Mouse (Mus musculus): ENCODE data around the gene Dnmt1.

Gene Dnmt1

DNA sequence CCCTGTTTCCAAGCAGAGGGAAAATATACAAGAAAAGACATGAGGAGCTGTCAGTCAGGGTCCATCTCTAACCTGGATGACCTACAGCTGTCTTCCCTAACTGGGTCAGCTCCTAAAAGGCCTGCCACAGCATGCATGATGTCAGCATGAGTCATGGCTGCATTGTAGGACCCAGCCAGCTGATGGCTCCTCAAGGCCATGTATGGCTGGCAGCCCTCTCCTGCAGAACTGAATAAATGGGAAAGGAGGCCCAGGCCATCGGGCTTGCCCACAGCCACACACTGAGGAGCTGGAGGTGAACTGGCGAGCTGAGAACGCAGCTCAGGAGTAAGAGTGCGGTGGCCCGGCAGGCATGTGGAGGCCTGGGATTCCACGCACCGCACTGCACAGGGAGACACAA lies 16.3 kb downstream of the Dnmt1 start:
- DNase-seq (ENCODE audit: low spot score): no peak

DNA sequence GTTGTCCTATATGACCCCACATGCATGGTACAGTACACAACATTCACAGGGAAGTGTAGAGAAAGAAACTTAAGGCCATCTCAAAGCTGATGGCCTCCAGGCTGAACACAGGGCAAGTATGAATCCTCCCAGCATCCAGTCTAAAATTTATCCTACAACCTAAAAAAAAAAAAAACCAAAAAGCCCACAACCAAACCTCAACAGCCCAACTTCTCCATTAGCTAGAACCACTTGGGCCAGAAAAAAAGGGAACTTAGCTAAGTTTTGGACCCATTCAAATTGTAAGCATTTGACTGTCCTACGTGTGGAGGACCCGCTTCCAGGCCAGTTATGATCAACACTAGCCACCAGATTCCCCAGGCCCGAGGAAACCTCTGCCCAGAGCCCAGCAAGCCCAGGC lies 36.4 kb downstream of the Dnmt1 start:
- DNase-seq (ENCODE audit: low spot score): no peak

DNA sequence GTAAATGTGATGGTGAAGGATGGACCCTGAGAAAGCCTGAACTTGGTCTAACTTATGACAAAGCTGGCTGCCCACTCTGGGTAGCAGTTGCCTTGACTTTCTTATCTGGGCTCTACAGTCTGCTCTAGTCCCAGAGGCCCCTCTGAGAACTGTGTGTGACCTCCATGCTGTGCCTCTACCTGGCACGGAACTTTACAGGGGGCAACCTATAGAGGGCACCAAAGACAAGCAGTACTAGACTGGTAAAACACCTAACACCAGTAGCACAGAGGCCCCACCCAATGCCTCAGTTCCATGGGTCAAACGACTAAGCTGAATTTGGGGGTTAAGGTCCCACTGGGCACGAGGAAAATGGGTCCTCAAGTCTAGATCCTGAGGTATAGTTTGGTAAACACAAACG lies 43.5 kb downstream of the Dnmt1 start:
- peak; percentile 11 for DNase-seq (ENCODE audit: low spot score)

DNA sequence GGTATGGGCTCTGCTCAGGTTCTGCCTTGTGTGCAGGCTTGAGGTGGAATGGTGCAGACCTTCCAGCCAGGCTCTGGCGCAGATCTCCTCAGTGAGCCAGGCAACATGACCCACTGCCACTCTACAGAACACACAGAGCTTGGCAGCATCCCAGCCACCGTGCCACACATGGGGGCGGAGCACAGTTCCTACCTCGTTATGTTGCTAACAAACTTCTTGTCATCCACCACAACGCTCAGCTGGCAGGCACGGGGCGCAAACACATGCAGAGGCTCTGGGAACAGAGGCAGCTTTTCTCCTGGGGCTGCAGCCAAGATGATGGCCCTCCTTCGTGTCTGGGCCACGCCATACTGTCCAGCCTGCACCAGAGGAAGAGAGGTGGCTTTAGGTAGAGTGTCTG lies 49.7 kb downstream of the Dnmt1 start:
- DNase-seq (ENCODE audit: low spot score): no peak

DNA sequence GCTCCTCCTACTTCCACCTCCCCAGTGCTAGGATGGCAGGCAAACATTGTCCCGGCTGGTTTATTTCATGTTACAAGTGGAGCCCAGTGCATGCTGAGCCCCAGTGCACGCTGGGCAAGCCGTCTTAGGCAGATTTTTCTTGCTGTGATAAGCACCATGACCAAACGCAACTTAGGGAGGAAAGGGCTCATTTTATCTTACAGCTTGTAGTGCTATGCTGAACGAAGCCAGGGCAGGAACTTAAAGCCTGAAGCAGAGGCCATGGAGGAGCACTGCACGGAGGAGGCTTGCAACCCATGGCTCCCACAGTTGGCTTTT lies 57.6 kb downstream of the Dnmt1 start:
- no peak for DNase-seq (ENCODE audit: low spot score)

DNA sequence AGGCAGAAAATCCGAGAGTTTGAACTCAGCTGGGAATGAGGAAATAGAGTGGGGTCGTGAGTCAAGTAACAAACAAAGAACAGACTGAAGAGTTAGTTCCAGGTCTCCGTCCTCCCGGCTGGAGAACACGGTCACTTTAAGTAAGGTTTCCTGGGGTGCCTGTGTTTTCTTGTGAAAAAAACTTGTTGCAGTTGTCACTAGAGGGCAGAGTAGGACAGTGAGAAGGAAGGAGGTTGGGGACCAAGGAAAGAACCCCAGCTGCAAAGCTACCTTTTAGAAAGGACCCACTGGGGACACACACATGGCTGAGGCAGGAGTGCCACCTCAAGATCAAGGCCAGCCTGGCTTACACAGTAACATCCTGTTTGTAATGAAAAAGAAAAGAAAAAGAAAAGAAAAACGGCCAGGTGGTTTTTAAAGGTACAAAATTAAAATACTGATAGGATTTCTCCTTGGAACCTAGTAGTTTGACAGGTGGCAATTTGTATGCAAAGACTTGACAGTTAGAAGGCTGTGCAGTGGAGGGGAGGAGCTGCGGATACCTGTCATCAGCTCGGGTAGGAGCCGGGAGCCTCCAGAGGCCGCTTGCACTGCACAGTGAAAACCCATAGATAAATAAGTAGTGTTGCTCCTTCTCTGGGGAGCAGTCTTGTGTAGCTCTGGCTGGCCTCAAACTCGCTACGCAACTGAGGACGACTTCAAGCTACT lies 58.1 kb downstream of the Dnmt1 start:
- peak; percentile 72 for DNase-seq (ENCODE audit: low spot score)

DNA sequence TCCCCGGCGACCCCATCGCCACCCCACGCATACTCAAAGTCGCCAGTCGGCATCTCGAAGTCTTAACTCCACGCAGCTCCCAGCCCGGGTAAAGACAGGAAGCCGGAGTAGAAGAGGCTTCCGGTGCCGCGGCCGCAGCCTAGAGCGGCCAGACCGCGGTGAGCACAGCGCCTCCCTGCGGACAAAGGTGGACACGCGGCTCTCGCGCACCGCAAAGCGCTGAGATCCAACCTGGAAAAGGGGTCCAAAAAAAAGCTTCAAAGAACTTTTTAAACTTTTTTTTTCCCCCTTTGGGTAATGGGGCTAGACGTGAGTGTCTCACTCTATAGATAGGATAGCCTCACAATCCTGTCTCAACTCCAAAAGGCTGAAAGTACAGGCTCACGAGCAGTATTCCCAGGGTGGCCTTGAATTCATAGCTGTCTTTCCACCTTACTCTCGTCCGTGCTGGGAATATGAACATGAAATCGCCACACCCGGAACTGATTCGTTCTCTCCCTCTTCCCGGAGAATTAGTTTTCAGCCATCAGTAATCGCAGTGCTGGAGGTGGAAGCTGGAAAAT lies 61.1 kb downstream of the Dnmt1 start, which contains the start of gene Eif3g:
Gene Eif3g (minus strand): TSS at position 113 of the 563 bp plus-strand sequence.
- peak; percentile 93 for DNase-seq (ENCODE audit: low spot score)

DNA sequence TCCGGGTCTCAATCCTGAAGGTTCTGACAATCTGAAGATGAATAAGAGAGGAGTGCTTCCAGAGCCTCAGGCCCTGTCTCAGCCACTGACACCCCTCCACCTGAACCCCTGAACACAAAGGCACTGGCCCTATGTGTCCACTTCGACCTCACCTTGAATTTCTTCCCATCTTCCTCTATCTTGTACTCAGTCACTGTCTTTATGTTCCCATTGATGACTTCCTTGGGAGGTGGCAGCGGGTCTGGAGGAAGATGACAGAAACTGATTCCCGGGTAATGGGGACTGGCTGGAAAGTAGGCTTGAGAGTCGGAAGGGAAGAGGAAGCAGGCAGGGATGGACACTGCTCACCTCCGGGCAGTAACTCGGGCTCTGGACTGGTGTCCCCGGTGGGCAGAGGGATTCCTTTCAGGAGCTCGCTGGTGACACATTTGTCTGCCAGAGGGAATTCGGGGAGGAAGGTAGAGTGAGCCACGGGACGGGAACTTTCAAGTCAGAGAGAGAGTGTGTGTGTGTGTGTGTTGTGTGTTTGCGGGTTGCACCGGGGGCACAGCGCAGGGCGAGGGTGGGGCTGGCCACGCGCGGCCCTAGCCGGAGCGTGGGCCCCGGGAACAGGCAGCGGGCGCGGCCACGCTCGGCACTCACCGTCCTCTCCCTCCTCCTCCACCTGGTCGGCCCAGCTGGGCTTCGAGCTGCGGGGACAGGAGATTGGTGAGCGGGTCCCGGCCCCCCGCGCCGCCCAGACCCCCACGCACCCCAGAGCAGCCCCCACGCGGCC lies 61.8 kb downstream of the Dnmt1 start:
- no peak for DNase-seq (ENCODE audit: low spot score)

DNA sequence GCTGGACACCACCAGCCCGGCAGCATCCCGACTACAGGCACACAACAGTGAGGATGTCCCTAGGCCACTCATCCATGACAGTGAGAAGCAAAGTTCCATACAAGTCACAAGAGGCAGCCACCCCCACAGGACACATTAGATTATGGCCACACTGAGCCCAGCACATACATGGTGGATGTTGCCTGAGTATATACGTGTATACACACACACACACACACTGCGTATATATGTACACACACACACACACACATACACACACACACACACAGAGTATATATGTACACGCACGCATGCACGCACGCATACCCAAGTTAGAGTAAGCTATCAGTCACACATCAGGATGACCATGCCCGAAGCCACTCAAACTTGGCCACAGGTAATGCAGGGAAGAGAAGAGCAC lies 64.3 kb downstream of the Dnmt1 start:
- DNase-seq (ENCODE audit: low spot score): no peak

DNA sequence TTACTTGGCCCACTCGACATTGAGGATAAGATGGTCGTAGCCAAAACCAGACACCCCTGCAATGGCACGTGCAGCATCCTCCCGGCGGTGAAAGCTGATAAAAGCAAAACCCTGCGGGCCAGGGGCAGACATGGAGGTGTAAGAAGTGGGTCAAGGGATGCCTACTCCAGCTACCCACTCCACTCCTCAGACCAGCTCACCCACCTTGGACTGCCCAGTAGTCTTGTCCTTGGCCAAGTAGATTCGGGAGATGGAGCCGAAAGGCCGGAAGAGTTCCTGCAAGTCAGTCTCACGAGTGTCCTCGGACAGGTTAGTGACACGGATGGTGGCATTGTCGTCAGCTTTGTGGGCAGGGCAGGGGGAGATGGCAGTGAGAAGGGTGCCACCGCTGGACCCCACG lies 65.1 kb downstream of the Dnmt1 start:
- DNase-seq (ENCODE audit: low spot score): no peak

DNA sequence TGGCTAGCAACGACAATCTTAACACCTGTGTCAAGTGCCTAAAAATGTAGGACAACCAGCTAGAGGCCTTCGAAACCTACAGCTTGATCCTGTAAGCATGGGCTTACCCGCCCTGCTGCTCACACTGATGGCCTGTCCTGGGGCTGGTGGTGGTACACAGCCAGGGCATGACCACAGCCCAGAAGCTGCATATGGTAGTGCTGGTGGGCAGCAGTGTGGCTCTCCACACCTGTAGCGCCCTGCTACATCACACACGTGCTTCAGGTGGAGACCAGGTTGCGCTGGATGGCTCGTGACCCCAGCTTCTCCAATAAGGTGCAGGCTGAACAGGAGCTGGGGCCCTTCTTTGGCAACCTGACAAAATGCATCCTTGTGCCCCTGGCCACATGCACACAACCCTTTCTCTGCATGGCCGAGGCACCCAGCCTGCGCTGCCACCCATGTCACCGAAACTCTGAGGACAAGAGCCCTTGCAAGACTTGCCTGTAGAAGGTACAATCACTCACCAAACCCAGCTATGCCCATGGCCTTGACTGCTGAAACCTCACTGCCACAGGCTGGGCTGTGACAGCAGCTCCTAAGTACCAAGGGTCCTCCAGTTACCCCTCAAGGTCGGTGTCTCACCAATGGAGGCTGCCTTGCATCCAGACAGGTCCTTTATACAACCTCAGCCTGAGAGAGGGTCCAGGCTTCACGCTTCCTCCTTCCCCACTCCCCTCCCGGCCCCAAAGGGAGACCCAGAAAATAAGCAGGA lies 65.9 kb downstream of the Dnmt1 start:
- DNase-seq (ENCODE audit: low spot score): no peak

DNA sequence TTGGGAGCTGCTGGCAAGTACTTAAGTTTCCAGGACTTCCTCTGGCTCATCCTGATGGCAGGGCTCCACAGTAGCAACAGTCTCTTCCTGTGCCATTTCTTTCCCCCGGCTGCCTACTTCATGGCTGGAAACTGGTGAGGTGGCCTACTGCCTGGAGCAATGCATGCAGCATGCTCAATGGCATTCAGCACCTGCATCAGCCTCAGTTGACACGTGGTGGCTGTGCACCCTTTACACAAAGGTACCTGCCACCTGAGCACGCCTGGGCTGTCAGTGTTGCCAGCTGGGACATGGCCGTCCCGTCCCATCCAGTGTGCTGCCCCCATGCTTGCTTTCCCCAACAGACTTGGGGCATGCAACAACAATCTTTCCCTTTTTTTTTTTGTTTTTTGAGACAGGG lies 66.6 kb downstream of the Dnmt1 start:
- DNase-seq (ENCODE audit: low spot score): no peak

DNA sequence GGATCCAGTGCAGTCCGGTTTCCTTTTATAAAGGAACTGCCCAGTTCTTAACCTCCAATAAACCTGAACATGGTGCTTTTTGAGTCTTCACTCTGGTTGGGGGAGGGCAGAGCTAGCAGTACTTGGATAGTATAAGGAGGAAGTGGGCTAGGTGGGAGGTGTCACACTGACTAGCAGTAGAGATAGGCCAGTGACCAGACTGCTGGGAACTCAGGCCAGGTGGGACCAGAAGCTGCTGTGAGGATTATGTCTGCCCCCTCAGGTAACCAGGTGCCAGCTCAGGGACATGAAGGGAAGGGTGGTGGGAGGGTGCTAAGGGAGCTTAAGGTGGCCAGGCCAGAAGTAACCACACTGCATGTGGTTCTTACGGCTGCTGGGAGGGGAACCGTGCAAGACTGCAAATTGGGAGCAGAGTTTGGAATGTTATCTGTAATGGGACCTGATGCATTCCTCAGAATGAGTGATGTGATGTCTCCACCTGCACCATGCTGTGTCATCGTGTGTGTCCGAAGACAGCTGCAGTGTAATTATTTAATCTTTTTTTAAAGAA lies 67.5 kb downstream of the Dnmt1 start:
- DNase-seq (ENCODE audit: low spot score): no peak

DNA sequence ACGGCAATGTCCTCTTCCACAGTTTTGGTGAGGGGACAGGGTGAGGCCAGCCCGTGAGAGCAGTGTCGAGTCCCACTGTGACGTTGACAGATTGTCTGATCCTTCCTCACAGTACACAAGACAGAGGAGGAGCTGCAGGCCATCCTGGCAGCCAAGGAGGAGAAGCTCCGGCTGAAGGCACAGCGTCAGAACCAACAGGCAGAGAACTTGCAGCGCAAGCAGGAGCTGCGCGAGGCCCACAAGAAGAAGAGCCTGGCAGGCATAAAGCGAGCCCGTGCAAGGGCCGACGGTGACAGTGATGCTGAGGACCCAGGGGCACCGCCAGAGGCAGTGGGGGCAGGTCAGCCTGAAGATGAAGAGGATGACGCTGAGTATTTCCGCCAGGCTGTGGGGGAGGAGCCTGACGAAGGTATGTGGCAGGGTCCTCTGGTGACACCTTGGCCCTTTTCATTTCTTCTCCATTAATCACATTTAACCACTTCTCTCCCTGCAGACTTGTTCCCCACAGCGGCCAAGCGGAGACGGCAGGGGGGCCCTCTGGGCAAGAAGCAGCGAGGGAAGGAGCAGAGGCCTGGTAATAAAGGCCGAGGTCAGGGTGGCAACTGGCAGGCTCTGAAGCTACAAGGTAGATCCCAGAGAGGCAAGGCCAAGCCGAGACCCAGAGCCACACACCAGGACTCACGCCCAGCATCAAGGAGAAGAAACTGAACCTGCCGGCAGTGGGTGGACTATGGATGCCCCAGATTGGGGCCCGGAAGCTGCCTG lies 68.2 kb downstream of the Dnmt1 start:
- DNase-seq (ENCODE audit: low spot score): no peak

DNA sequence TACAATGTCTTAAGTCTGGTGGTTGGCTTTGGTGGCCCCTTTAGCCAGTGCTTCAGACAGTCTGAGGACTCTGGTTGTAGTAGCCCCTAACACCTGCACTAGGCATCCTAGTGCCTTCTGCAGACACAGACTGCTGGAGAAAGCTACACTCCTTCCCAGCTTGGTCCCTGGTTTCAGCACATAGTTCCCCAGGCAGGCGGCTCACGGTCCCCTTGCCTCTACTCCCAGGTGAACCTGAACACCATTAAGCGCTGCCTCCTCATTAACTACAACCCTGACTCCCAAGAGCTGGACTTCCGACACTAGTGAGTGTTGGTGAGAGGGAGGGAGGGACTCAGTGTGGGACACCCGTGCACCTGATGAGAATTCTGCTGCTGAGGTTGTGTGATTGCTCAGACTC lies 69.3 kb downstream of the Dnmt1 start:
- no peak for DNase-seq (ENCODE audit: low spot score)

DNA sequence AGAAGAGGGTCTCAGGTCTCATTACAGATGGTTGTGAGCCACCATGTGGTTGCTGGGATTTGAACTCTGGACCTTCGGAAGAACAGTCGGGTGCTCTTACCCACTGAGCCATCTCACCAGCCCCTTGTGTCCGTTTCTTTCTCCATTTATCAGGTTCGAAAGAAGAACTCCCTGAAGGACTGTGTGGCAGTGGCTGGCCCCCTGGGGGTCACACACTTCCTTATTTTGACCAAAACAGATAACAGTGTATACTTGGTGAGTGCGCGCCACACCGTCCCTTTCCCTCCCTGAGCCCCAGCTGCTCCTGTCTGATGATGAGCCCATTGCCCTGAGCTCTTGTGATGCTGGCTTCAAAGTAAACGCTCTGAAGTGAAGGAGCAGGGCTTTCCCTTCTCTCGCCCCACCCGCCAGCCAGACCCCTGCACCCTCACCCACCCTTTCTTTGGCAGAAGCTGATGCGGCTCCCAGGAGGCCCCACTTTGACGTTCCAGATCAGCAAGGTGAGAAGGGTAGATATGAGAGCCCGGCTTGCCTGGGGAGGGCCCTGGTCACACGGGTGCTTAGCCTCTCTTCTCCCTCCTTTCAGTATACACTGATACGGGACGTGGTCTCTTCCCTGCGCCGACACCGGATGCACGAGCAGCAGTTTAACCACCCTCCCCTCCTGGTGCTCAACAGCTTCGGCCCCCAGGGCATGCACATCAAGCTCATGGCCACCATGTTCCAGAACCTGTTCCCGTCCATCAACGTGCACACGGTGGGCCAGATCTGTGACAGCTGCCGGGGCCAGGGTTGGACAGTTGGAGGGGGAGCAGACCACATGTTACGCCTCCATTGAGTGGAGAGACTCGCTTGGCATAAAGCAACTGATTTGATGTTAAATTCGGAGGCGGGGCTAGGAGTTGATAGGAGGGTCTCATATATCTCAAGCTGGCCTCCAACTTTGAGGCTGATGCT lies 70.2 kb downstream of the Dnmt1 start:
- no peak for DNase-seq (ENCODE audit: low spot score)

DNA sequence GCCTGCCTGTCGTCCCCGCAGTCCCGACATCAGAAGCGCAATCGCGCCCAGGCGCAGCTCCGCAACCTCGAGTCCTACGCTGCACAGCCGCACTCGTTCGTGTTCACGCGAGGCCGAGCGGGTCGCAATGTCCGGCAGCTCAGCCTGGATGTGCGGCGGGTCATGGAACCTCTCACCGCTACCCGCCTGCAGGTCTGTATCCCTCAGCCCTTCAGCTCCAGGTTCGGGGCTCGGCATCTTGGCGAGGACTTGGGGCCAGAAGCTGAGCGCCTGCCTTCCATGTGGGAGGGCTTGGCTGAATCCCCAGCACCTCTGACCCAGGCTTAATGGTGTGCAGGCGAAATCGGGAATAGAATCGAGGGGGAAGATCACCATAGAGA lies 71.3 kb downstream of the Dnmt1 start:
- DNase-seq (ENCODE audit: low spot score): no peak

DNA sequence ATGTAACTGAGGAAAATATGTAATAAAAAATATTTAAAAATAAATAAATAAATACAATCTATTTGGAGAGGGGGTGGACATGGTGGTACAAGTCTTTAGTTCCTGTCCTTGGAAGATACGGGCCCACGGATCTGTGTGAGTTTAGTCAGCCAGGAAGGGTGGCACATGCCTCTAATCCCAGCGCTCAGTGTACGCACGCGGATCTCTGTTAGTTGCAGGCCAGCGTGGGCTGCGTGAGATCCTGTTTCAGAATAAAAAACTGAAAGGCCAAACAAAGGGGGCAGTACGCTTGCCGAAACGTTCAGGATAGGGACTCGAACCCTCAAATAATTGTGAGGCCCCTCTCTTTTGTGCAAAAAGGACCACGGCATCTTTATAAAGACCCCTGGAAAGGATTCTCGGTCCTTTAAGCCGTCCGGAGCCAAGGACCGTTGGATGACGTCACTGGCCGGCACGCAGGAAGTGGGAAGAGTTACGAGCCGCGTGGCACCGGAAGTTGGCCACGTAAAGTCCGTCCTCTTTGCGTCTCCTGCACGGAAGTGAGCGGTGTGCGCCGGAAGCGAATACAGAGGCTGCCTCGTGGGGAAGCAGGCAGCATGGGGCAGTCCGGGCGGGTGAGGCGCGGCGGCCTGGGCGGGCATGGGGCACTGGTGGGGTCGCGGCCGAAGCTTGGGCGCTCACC lies 71.8 kb downstream of the Dnmt1 start, which contains the start of gene Ppan:
Gene Ppan (plus strand): TSS at position 472 of the 682 bp plus-strand sequence.
- DNase-seq (ENCODE audit: low spot score): peak; percentile 95

DNA sequence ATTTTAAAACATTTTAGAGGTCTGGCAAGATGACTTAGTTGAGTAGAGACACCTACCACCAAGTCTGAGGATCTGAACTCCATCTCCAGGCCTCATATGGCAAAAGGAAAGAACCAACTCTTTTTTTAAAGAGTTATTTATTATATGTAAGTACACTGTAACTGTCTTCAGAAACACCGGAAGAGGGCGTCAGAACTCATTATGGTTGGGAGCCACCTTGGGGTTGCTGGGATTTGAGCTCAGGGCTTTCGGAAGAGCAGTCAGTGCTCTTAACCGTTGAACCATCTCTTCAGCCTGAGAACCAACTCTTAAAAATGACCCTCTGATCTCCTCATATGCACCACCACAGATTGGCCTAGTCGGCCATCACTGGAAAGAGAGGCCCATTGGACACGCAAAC lies 72.5 kb downstream of the Dnmt1 start:
- DNase-seq (ENCODE audit: low spot score): no peak

DNA sequence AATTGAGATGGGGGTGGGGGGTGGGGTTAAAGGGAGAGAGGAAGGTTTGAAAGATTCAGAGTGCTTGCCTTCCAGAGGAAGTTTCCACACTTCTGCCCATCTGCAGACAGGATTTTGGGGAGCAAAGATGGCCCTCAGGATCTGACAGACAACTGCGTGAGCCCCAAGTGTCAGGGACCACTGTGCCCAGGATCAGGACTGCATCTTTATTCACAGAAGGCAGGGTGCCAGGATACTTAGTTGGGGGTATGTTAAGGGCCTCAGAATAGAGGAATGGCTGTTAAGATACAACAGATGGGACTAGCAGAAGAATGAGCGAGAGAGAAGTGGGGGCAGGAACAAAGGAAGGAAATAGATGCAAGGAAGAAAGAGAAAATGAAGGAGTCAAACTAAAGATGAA lies 73.1 kb downstream of the Dnmt1 start:
- no peak for DNase-seq (ENCODE audit: low spot score)

Data from retina, embryonic 14.5 days (tissue).